Mouse (Mus musculus) urinary bladder, adult 2 months (tissue): ENCODE data around the gene Rufy3. TPM values are rescaled to one million over a fixed set of nuclear protein-coding genes. Genes with fewer than 3 reads are reported as not detected.

Experiments used
- DNase-seq: peaks from one replicate; pipeline ENCODE4 v3.0.0; 2022; ENCODE audit warnings: low spot score
- polyA plus RNA-seq: library from polyadenylated mRNA; depleted of rRNA; stranded (reverse); fragments of >200 nt; gene quantifications from 2 replicates; pipeline ENCODE4 v1.2.3, GENCODE M21; 2012; rRNA removed

Gene Rufy3
- polyA plus RNA-seq, 1 experiment, result 21.6 TPM

DNA sequence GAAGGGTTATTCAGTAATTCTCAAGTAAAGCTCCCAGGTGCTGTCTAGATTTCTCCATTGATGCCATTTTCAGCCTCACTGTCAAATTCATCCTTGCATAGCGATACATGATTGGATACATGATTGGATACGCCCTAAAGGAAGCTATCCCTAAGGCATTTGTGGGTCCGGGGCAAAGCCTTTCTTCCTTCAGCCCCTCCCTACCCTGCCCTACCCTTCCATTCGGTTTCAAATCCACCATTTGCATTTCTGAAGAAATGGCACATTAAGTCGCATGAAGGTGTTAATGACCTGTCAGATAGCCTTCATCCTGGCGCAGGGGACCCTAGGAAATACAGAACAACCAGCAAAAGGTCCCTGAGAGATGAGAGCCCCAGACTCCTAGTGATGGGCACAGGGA, 120.5 kb downstream of the Rufy3 start:
- DNase-seq, result no peak

DNA sequence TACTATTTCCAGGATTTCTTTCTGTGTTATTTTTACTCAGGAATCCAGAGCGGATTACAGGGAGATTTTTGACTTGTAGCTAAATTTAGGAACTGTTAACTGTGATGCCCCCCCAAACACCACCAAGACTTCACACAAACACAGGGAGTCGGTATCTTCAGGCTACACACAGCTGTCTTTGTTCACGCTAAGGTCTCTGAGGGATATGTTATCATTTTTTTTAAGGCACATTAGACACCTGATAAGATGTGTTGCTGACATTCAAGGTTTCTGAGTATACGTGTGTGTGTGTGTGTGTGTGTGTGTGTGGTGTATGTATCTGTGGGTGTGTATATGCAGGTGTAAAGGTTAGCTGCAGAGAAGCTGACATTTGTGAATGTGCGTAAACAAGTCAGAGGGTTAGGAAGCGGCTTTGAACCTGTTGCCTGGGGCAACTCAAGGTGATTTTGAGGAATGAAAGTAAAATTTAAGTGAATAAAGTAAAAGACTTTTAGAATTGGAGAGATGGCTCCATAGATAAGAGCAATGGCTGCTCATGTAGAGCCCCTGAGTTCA, 121.0 kb downstream of the Rufy3 start:
- no peak for DNase-seq

DNA sequence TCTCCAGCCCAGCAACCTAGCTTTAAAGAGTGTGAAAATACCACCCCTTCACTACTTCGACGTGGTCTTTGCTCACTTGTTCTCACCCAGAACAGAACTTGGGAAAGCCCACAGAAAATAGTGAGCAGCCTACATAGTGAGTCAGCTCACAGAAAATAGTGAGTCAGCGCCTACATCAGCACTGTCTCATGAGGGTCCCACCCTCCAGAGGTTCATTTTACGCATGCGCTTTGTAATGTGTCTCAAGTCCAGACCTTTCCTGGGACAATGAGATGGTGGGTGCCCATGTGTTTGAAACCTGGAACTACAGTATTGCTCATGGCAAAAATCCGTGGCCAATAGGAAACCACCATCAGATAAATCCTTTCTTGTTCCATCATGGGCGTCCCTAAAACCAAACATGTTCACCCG, 123.2 kb downstream of the Rufy3 start:
- no peak for DNase-seq

DNA sequence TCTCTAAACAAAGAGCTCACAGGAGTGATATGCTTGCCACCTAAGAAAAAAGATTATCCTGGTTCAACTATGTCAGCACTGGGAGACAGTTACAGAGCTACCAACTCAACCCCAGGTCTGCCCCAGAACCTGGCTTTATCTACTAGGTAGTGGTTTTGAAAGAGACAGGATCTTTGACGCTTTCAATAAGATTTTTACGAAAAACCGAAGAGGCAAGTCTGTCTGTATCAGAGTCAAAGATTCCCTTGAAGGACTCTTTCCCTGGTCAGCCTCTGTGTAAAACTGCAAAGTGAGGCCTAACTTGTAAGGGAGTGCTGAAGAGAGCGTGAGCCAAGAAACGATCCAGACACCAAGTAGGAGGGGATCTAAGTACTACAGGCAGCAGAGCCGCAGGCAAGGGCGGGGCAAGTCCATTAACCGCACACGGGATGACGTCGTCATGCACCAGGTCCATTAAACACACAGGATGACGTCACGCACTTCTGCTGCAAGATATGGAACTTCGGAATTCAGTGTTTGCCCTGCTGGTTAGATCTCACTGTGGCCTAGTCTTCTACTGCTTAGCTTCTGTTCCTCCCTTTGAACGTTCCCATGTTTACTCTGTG, 123.8 kb downstream of the Rufy3 start:
- DNase-seq, result no peak

DNA sequence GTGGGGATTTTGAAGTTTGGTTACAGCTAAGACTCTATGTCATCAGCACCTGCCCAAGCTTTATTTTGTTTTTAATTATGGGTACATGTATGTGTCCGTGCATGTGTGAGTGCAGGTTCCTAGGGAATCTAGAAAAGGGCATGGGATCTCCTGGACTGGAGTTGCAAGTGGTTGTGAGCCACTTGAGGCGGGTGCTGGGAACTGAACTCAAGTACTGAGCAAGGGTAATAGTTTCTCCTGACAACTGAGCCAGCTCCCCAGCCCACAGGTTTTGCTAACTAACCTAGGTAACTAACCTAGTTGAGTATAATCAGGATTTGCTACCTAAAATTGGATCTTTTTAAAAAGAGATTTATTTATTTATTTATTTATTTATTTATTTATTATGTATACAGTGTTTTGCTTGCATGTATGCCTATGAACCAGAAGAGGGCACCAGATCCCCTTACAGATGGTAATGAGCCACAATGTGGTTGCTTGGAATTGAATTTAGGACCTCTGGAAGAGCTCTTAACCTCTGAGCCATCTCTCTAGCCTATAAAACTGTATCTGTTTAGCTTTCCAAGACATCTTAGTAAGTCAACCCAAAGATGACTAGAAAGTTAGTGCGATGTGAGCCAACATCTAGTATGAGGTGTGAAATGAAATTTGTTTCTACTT, 124.6 kb downstream of the Rufy3 start:
- DNase-seq, result no peak

DNA sequence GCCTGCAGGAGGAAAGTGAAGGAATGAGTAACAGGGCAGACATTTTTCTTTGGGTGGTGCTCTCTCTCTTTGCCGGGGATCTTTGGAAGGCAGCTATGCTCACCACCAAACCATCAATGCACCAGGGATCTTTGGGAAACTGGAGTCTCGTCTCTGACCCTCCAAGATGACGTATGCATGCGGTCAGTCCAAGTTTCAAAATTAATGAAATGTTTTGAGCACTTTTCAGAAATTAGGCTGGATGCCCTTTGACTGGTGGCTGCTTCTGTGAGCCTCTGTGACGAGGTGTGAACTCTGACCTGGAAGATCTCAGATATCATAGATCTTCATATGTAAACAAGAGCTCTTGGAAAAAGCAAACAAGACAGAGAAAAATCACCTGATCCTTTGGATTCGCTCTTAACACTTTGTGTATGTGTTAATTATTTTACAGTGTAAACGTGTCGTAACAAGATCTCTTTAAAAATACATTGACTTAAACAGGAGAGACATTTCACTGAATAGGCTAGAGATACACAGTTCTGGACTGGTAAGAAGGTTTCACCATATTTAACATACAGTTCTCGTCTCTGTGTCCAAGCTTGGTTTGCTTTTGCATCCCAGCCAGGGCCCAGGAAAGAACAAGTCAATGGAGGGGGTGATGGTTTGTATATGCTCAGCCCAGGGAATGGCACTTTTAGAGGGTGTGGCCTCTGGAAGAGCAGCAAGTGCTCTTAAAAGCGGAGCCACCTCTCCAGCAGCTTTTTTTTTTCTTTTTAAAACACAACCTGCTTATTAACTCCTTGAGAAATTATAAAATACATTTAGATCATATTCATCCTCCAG, 126.1 kb downstream of the Rufy3 start:
- DNase-seq, result no peak

DNA sequence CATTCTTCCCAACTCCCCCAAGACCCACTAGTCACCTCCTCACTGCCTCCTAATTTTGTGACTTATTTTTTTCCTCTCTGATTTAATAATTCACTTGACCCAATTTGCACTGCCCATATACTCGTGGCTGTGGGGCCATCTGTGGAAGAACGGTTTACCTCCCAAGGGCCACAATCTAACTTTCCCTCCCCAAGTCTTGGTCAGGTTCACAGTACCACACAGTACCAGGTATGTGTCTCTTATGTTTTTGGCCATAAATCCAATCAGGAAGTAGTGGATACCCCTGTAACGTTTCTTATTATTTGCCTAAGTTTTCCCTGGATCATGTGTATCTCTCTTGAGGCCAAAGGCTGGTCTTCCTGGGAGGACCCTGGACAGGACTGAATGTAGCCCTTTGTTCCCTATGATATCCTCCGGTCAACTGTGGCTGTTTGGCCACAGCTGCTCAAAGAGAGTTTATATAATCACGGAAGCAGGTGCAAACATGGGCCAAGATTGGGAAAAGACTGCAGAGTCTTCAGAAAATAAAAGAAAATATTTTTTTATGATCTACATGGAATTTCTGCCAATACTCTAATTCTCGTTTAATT, 126.8 kb downstream of the Rufy3 start:
- no peak for DNase-seq

DNA sequence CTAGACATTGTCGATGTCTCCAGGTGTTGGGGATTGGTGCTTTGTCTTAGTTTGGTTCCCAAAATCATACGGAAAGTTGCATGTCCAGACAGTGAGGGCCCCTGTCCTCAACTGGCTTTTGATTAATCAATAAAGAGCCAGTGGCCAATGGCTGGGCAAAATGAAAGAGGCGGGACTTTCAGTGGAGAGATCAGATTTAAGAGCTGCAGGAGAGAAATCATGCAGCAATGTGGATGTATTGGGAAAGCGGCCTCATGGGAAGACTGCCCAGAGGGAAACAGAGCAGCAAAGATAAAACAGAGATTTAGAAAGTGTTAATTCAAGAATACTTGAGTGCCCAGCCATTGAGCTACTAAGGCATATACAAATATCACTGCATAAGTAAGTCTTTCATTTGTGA, 127.7 kb downstream of the Rufy3 start:
- no peak for DNase-seq

DNA sequence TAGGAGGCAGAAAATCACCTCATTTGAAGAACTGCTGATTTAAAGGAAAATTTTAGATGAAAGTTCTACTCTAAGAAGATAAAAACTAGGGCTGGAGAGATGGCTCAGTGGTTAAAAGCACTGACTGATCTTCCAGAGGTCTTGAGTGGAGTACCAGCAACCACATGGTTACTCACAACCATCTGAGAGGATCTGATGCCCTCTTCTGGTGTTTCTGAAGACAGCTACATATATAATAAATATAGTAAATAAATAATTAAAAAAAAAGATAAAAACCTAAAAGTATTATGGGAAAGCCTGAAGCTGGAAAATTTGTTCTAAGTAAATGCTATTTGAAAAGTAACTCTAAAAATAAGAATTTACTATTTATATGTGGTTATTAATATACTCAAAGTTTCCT, 128.2 kb downstream of the Rufy3 start:
- DNase-seq, result no peak

DNA sequence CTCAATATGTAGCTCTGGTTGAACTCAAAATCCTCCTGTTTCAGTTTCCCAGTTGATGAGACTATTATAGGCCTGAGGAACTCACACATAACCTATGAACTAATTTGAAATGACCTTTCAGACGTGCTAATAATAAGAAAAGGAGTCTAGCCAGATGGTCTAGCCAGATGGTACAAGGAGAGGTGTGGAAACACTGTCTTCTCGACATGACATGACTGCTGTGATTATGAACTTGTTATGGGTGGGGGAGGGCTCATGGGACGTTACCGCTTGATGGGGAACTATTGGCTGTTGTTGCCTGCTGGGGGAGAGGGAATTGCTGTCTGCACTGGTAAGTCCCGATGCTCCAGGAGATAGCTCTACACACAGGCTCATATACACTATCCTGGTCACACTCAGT, 132.5 kb downstream of the Rufy3 start:
- no peak for DNase-seq

DNA sequence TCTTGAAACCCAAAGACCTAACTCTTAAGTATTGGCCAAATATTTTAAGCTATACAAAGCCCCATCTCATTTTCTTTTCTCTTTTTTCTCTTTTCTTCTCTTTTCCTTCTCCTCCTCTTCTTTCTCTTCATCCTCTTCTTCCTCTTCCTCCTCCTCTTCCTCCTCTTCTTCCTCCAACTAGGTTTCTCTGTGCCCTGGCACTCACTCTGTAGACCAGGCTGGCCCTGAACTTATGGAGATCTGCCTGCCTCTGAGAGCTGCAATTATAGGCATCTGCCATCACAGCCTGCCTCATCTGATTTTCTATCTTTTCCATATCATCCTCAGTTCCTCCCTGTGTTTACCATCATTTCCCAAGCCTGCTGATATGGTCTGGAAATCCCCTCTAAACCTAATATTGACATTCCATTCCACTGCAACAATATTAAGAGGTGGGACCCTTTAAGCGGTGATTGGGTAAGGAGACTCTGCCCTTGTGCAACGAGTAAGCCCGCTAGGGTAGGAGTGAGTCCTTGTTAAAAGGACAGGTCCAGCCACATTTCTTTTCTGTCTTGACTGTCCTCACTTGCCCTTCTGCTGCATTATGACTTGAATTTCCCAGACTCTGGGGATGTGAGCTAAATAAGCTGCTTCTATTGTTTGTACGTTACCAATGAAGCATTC, 134.5 kb downstream of the Rufy3 start:
- DNase-seq, result no peak

Other genes with a start within 250 kb of the Rufy3 start
- gene Prol1, start 247.7 kb upstream of the Rufy3 start, polyA plus RNA-seq, result not detected in 2 replicates
- gene Amtn, start 188.9 kb upstream of the Rufy3 start, polyA plus RNA-seq, result not detected in 2 replicates
- not detected in 2 replicates for gene Ambn, start 109.0 kb upstream of the Rufy3 start, polyA plus RNA-seq
- not detected in 2 replicates for gene Enam, start 77.1 kb upstream of the Rufy3 start, polyA plus RNA-seq
- 1.0 and 1.3 TPM in 2 replicates for gene Jchain, start 37.1 kb upstream of the Rufy3 start, polyA plus RNA-seq
- 36.2 and 45.2 TPM in 2 replicates for gene Utp3, start 10.6 kb upstream of the Rufy3 start, polyA plus RNA-seq
- gene Grsf1, start 111.1 kb downstream of the Rufy3 start, polyA plus RNA-seq, result 48.4 and 53.5 TPM in 2 replicates
- gene Mob1b, start 155.8 kb downstream of the Rufy3 start, polyA plus RNA-seq, result 20.3 and 23.8 TPM in 2 replicates
- 5.8 TPM in 2 replicates for gene Dck, start 200.0 kb downstream of the Rufy3 start, polyA plus RNA-seq